Mouse (Mus musculus) layer of hippocampus, postnatal 14 days (tissue): ENCODE data around the gene Prg3. TPM values are rescaled to one million over a fixed set of nuclear protein-coding genes. Genes with fewer than 3 reads are reported as not detected.

Experiments
- DNase-seq, 2 experiments: peaks; one replicate each; pipeline ENCODE4 v3.0.0; 2021 to 2022; ENCODE audit warnings: low spot score in 2 of 2, mixed read lengths in 1 of 2
- long read RNA-seq, 2 experiments: library from polyadenylated mRNA; stranded (forward); transcript quantifications; one replicate each; pipeline ENCODE4 v2.0.0; 2021
- total RNA-seq, 2 experiments: library from RNA; stranded (reverse); gene quantifications; 2 replicates each; pipeline ENCODE4 v1.2.3; 2021

Gene Prg3
- not detected for total RNA-seq
- long read RNA-seq, experiment 1, result 0 reads
- long read RNA-seq, experiment 2, result 0 reads

DNA sequence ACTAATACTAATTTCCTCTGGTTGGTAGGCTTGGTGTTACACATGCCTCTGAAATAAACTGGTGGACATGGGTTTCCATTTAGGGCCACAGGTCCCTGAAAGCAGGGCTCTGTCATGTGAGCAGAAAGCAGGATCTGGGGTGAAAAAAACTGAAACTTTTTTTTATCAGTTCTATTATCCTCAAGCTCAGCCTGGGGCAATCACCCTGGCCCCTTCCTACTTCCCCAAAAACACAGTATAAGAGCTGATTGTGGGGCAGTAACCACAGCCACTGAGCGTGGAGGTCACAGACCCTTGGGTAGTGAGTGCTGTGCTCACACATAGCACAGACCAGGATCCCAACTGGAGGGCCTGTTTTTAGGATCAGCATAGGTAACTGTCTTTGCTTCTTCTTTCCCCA lies at the start of gene Prg3:
TSS of gene Prg3 (plus strand) at position 286 of the 400 bp plus-strand sequence.
- DNase-seq, result no peak

DNA sequence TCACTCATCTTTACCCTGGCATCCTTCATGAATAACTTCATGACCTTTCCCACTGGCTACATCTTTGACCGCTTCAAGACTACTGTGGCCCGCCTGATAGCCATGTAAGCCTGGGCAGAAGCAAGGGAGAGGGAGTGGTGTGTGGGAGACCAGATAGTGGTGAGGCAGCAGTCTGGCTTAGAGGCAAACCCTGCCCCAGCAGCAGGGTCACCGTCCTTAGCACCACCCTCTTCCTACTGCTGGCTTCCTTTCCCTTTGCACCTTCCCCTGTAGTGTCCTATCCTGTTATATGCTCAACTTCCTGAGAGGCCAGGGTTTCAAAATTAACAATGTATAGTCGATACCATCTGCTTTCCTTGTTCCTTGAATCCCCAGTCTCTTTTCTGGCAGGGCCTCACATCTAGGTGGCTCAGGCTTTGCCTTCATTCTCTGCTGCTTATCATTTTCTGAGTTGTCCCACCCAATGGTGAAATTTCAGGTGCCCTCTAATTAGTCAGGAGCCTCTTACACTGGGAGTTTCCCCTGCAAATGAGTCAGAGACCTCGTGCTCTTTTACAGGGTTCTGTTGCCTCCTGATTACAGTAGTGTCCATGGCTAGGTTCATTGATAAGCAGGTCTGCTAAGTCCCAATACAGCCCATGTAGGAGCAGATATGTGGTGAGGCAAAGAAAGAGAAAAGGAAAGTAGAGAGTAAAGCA lies 49.6 kb upstream of the Prg3 start:
- DNase-seq, result no peak

DNA sequence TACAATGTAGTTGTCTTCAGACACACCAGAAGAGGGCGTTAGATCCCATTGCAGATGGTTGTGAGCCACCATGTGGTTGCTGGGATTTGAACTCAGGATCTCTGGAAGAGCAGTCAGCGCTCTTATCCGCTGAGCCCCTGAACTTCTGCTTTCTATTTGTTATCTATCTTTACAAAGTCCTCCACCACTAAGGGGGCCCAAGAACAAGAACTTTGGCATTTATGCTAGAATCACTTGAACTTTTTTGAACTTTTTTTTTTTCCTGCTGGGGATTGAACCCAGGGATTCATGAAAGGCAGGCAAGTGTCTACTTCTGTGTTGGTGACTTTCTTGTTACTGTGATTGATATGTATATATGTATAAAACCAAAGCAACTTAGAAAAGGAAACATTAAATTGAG lies 48.7 kb upstream of the Prg3 start:
- DNase-seq, result no peak

DNA sequence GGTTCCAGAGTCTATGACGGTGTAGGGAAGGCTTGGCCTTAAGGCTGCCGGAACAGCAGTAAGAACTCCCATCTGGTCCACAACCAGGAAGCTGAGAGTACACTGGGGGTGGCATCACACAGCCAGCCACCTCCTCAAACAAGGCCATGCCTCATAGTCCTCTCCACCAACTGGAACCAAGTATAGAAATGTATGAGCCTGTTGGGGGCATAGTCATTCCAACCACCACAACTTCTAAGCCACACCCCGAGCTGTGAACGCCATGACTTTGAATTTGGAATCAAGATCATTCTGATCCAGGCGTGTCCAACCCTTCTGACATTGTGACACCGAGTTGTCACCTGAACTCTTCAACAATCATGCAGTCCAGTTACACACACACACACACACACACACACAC lies 48.3 kb upstream of the Prg3 start:
- no peak for DNase-seq

DNA sequence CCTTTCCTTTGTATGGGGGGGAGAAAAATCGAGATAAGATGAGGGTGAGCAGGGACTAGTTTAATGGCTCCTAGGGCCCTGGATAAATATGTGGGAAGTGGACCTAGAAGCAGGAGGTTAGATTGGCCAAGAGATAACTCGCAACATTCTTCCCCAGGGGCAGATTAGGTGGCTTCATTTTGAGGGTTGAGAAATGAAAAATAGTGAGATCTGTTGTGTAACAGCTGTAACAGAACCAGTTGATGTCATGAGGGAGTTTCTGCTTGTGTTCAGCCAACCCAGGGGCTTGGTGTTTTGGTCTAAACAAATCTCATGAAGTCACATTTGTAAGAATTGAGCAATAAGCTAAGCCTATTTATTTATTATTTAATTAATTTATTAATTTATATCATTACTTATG lies 46.7 kb upstream of the Prg3 start:
- no peak for DNase-seq

DNA sequence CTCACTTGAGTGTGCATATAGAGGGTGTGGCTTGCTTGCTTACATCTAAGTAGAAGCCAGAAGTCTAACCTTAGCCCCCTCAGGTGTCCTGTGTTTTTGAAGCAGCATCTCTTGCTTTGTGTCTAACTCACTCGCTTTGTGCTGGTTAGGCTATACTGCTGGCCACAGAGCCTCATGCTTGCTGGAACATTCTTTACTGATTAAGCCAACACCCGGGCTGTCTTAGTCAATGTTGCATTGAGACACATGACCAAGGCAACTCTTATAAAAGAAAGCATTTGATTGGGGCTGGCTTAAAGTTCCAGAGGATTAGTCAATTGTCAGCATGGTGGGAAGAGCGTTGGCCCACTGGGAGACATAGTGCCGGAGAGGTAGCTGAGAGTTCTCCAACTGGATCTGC lies 46.2 kb upstream of the Prg3 start:
- no peak for DNase-seq

DNA sequence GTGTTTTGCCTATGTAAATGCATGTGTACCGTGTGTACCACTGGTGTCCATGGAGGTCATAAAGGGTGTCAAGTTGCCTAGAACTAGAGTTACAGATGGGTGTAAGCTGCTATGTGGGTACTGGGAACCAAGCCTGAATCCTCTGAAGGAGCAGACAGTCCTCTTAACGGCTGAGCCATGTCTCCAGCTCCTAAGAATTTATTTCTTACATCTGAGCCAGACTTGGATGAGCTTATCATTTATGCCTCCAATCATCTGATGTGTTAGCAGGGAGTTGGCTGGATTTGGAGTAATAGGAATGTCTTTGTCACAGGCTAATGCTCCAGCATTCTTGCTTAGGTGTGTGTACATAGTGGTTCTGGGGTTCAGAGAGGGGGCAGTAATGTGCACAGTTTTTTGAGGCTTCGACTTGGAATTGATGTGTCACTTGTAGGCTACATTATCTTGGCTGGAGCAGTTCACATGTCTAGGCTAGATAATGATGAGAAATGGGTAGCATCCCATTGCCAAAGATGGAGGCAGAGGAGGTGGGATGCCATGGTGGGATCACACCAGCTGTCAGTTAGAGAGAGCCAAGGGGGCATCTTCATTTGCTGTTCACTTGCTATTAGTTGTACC lies 40.8 kb upstream of the Prg3 start:
- no peak for DNase-seq

DNA sequence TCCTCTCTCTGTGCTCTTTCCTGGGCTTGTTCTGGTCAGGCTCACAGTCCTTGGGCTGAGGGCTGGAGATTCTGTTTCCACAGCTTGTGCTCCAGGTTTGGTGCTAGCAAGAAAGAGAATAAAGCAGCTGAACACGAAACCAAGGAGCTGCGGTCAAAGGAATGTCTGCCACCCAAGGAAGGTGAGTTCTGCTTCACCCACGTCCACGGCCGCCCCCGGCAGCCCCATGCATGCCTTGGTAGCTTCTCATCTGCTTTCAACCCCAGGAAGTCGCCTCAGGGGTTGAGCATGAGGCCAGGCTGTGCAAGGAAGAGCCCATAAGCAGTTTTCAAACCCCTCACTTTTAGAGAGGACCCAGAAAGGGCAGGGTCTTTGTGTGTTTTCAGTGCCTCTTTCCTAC lies 39.8 kb upstream of the Prg3 start:
- no peak for DNase-seq

DNA sequence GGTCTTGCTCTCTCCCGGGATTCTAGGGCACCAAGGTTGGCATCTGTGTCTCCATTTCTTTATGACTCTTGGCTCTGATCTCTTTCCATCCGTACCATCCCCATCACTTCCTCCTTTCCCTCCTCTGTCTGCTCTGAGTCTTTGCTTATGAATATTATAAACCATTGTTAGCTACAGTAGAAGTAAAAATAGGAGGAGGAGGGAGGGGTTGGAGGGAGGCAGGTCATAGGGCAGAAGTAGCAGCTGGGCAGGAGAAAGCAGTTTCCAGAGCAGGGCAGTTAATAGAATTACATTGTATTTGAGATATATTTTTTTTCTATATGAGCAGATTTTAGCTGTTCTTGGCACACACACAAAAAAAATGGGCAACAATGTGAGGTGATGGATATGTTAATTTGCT lies 39.3 kb upstream of the Prg3 start:
- no peak for DNase-seq

DNA sequence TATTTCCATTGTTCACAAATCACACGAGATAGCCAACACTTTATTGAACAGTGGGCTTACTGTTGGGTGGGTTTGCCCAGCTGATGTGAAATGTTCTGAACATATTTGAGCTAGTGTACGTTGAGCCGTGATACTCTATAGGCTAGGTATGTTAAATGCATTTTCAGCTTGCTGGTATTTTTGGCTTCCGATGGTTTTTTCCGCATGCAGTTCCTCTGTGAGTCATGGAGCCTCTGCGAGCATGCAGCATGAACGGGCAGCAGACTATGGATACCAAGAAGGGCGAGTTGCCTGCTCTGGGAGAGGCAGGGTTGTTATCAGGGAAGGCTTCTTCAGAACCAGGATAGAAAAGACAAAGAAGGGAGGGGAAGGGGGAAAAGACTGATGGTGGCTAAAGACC lies 37.0 kb upstream of the Prg3 start:
- DNase-seq, result no peak

DNA sequence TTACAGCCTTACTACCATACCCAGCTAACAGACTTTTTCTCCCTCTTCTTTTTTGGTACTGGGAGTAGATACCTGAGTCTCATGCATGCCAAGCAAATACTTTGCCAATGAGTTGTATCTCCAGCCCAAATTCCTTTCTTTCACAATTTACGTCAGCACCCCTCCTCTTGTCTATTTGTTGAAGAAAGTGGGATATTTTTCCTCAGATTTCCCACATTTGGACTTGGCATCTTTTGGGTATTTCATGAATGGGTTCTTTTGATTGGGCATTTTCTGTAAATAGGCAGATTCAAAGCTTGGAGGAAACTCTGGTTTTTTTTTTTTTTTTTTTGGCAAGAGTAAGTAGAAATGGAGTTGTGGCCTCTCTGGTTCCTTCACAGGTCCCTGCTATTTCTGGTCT lies 35.8 kb upstream of the Prg3 start:
- DNase-seq, result no peak

DNA sequence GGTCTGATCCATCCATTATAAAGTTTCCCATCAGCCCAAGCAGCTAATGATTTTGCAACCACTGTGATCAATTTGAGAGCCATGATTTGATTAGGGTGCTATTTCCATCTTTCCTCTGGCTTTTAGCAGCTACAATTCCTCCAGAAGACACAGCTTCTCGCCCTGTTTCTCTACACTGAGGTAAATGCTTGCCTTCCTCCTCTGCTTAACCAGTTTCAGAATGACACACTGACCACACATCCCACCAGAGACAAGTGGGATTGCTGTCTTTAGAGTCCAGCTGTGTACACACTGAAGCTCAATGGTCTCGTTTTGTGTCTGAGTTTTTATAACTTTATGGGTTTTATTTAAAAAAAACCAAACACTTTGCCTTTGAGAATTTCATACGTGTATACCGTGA lies 35.3 kb upstream of the Prg3 start:
- DNase-seq, result no peak

DNA sequence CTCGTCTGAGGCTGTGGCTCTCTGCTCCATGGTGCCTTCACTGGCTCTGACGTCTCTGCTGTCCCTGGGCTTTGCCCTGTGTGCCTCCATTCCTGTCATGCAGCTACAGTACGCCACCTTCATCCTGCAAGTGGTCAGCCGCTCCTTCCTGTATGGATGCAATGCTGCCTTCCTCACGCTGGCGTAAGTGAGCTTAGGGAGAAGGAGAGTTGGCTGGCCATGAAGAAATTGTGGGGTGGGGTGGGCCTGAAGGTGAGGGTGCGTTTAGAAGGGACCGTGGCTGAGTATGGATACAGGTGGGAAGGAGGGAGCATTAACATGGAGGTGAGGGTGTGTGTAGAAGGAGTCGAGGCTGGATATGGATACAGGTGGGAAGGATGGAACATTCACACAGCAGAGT lies 32.6 kb upstream of the Prg3 start:
- DNase-seq, result no peak

DNA sequence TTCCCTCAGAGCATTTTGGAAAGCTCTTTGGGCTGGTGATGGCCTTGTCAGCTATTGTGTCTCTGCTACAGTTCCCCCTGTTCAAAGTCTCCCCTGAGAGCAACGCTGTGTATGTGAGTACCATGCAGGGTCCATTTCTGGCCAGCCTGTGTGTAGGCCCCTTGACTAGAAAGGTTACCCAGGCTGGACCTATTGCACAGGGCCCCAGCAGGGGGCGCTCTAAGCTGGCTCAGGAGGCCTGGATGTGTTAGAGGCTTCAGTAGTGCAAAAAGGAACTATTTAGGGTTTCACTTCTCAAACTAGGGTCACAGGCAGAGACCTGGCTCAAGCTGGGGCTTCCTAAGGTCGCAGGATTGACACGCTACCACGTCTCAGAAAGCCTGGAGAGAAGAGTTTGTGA lies 31.7 kb upstream of the Prg3 start:
- peak; percentile 46 to 67 for DNase-seq

DNA sequence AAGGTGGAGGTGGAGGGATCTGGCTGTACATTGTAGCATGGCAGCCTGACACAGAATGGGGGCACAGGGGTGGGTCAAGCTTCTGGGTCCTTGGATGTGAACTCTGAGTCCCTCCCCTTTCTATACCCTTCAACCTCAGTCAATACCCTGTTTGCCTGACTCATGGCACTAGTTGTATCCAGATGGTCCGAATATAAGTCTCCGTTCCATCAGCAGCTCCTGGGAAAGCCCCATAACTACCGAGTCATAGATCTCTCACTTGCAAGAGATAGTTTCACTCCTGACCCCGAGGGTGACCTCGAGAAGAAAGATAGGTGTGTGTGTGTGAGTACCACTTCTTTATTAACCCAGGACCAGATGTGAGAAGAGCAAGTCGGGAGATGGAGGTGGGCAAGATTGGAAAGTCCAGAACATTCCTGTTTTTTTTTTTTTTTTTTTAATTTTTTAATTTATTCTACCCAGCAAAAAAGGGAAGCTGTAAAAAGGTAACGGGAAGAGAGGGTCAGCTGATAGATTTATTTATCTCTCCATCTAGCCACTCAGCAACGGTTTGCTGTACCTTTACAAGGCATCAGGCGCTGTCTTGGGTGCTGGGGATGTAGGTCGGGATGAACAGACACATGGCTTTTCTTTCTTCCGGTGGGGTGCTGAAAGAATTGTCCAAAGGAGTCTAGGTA lies 29.3 kb upstream of the Prg3 start:
- no peak for DNase-seq

DNA sequence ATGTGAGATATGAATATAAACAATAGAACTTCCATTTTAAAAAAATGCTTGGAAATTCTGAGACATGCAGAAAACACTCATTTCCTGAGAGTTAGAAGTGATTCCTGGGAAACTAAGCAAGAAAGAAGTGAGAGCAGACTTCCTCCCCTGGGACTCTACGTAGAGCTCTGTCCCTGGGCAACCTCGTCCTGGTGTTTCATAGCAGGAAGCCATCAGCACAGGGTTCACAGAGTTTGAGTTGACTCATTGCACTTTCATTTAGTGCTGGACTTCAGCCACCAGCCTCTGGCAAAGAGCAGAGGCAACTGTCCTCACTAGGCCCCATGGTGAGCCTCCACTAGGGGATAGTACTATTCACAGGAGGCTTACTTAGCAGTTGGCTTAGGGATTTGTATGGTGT lies 26.7 kb upstream of the Prg3 start:
- no peak for DNase-seq

DNA sequence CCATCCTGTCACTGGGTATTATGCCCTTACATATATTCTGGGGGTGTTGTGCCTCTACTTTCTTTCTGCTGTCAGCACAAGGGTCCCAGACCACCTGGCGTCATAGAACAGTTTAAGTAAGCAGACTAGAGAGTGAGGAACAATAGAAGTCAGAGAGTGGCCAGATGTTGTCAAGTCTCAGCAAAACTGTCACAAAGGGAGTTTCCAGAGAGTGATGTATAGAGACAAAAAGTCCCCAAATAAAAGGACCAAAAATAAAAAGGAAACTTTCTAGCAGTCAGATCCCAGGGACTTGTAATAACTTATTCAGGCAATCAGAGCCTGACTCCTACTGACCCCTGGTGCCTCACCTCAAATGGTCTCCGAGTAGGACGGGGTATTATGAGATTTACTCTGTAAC lies 26.1 kb upstream of the Prg3 start:
- DNase-seq, result no peak

DNA sequence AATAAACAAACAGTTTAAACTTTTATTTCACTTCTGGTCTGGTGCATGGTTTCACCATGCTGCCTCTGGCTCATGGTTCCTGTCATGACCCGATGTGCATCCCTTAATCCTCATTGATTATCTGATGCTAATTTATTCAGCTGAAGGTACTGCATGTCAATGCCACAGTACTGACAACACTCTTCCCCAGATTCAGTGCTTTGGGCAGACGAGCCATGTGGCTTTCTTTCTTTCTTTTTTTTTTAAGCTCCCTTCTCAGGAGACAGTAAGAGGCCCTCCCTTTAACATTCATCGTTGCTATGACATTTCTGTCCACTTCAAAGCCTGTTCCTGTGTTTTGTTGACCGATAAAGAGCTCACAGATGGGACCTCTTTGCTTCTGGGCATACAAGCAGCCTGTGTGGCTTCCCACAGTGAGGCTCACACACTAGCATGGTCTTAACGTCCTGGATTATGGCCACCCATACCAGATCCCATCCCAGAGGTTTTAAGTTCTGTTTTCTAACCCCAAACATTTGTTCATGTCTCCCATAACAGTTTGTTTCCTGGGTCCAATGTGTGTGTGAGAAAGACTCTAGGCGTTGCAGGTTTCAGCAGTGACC lies 25.0 kb upstream of the Prg3 start:
- DNase-seq, result no peak

DNA sequence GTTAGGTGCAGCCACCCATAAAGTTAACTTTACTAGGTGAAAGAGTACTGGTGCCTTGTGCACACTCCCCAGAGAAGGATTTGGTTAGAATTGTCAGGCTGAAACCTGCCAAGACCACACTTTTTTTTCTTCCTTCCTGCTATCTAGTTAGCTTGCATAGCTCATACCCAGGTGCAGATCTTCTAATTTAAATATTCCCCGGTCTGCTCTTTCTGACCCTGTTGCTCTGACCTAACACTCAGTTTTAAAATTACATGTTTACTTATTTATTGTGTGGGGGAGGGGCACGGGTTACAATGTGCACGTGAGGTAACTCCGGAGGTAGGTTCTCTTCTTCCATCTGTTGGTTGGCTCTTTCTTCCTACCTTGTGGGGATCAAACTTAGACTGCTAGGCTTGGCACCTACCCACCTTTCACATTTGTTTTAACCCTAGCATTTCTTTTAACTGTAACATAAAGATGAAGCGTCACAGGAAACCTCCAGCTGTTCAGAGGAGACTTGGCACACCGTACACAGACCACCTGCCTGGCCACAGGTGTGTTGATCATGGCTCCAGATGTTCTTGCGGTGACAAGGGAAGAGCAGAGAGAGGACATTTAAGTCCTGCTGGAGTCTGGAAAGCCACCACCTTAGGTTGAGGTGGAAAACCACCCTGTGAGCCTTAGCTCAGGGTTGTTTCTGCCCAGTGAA lies 23.8 kb upstream of the Prg3 start:
- DNase-seq, result no peak

DNA sequence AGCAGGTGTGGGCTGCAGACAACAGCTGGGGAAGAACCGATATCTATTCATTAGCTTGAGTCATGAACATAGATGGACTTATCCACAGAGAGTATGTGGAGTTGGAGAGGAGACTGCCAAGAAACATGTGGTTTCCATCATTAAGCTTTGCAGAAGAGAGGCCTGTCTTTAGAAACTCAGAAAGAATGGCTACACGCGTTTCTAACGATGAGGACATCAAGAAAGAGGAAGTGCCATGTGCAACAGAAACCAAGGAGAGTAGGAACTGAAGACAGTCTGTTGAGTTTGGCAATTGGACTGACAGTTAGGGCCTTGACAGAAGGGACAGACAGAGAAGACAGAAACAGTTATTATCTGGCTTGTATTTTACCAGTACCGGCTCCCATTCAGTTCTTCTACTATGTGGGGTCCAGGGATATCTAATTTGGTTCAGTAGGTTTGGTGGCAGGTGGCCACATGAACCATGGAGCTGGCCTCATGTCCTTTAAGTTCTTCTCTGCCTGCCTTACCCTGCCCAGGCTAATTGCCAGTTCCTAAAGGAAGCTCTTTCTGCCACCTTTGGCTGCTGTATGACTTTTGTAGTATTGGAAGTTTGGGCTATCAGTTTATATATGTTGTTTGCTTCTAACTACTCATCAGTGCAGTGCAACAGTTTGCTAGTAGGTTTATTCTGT lies 20.6 kb upstream of the Prg3 start:
- no peak for DNase-seq

DNA sequence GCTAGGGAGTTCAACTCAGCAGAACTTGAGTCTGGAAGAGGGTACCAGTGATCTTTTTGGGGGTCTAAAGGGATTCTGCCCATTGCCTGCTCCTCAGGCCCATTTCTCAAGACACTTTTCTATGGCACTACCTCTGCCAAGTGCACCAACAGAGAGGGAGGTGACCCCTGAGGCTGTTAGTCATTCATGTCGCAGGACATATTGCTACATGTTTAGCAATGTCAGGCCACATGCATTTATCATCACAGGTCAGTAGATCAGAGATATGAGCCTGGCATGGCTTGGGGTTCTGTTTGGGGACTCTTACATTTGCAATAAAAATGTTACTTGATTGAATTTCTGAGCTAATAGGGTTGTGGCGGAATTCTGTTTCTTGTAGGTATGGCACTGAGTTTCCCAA lies 12.4 kb upstream of the Prg3 start:
- DNase-seq, result no peak
